Mouse (Mus musculus): ENCODE data around the gene Ptprm. TPM values are rescaled to one million over a fixed set of nuclear protein-coding genes. Genes with fewer than 3 reads are reported as not detected.

Gene Ptprm
- 6.7 and 7.0 TPM in 2 replicates for polyA plus RNA-seq (2021; fragmentation: Nextera tagmentation)
- long read RNA-seq, experiment 1, partial matches to known transcripts = 5 of 7 reads
- long read RNA-seq, experiment 1, other reads (novel, unspliced or antisense) = 2 of 7 reads
- long read RNA-seq, experiment 2, full-length matches to known transcripts = 9 of 35 reads
- long read RNA-seq, experiment 2, partial matches to known transcripts = 15 of 35 reads
- long read RNA-seq, experiment 2, other reads (novel, unspliced or antisense) = 11 of 35 reads

GRCm38 (mm10) chr17:67354451-67355011 is at the start of gene Ptprm:
Ptprm (minus strand) TSS chr17:67354457.

Small RNA genes lying within 50 kb of the gene (microRNA-seq; reads per million reads assigned to microRNA genes)
- gene Mir5709 = not detected

All from layer of hippocampus, adult 6 months (tissue).